Mouse (Mus musculus) MEL (cell line): Measurements from ENCODE around the gene Xylt2. TPM values are rescaled to one million over a fixed set of nuclear protein-coding genes. Genes with fewer than 3 reads are reported as not detected.

Experiments used
- DNase-seq: peaks from one replicate; pipeline ENCODE4 v3.0.0; 2011; ENCODE audit warnings: low read depth, low spot score
- H3K27ac ChIP-seq: 2 replicates; pipeline ENCODE4 v1.5.1; 2012; ENCODE audit warnings: low read depth, mild to moderate bottlenecking, control low read depth, low read length, moderate library complexity; ENCODE audit not compliant: control insufficient read depth
- H3K27me3 ChIP-seq, 2 experiments: fragments of 150-350 bp in 1 of 2; sonication (generic) in 1 of 2; 2 replicates each; pipeline ENCODE4 v1.6.1; 2012; ENCODE audit warnings: low read length in 2 of 2, mild to moderate bottlenecking in 2 of 2, improper control_type of control experiment in 1 of 2, moderate library complexity in 1 of 2; ENCODE audit not compliant: insufficient read depth in 2 of 2, control insufficient read depth in 1 of 2
- H3K36me3 ChIP-seq, 2 experiments: 2 replicates each; pipeline ENCODE4 v1.6.1; 2012 to 2014; ENCODE audit warnings: low read length in 2 of 2, improper control_type of control experiment in 1 of 2, inconsistent platforms in 1 of 2, mild to moderate bottlenecking in 1 of 2; ENCODE audit not compliant: insufficient read depth in 2 of 2, control insufficient read depth in 1 of 2
- H3K4me1 ChIP-seq, 2 experiments: fragments of 150-350 bp in 1 of 2; sonication (generic) in 1 of 2; 2 replicates each; pipeline ENCODE4 v1.6.1; 2012; ENCODE audit warnings: low read length in 2 of 2, improper control_type of control experiment in 1 of 2, mild to moderate bottlenecking in 1 of 2; ENCODE audit not compliant: insufficient read depth in 2 of 2, control insufficient read depth in 1 of 2
- H3K4me3 ChIP-seq, 2 experiments: fragments of 150-350 bp in 1 of 2; sonication (generic) in 1 of 2; 2 replicates each; pipeline ENCODE4 v1.5.1; 2012; ENCODE audit warnings: low read depth in 2 of 2, low read length in 2 of 2, mild to moderate bottlenecking in 2 of 2, moderate library complexity in 2 of 2, control low read depth in 1 of 2, improper control_type of control experiment in 1 of 2; ENCODE audit not compliant: control insufficient read depth in 1 of 2, insufficient read depth in 1 of 2
- H3K79me2 ChIP-seq: 2 replicates; pipeline ENCODE4 v1.6.1; 2012; ENCODE audit warnings: mild to moderate bottlenecking, low read length, moderate library complexity; ENCODE audit not compliant: control insufficient read depth, poor library complexity, insufficient read depth
- H3K9ac ChIP-seq: 2 replicates; pipeline ENCODE4 v1.6.1; 2012; ENCODE audit warnings: low read depth, mild to moderate bottlenecking, control low read depth, low read length, moderate library complexity; ENCODE audit not compliant: control insufficient read depth, poor library complexity, severe bottlenecking
- H3K9me3 ChIP-seq: fragments of 150-350 bp; sonication (generic); replicated peaks from 2 replicates; pipeline ENCODE4 v1.6.1; 2012; ENCODE audit warnings: mild to moderate bottlenecking, low read length, improper control_type of control experiment, moderate library complexity; ENCODE audit not compliant: insufficient read depth
- BHLHE40 ChIP-seq: IDR thresholded peaks from 2 replicates; pipeline ENCODE4 v1.6.1; 2012; ENCODE audit warnings: low read depth, mild to moderate bottlenecking, inconsistent platforms, low read length, improper control_type of control experiment, borderline replicate concordance
- CHD1 ChIP-seq: IDR thresholded peaks from 2 replicates; pipeline ENCODE4 v1.6.1; 2012; ENCODE audit warnings: low read depth, mild to moderate bottlenecking, inconsistent platforms, low read length, improper control_type of control experiment
- EP300 ChIP-seq, 2 experiments: IDR thresholded peaks; 2 replicates each; pipeline ENCODE4 v1.6.1; 2011; ENCODE audit warnings: improper control_type of control experiment in 2 of 2, low read length in 2 of 2, low read depth in 1 of 2, mild to moderate bottlenecking in 1 of 2
- ETS1 ChIP-seq: IDR thresholded peaks from 2 replicates; pipeline ENCODE4 v1.6.1; 2012; ENCODE audit warnings: low read depth, mild to moderate bottlenecking, inconsistent platforms, low read length, improper control_type of control experiment, moderate library complexity
- GABPA ChIP-seq: IDR thresholded peaks from 2 replicates; pipeline ENCODE4 v1.6.1; 2012; ENCODE audit warnings: low read depth, mild to moderate bottlenecking, inconsistent platforms, low read length, improper control_type of control experiment, moderate library complexity
- GATA1 ChIP-seq: IDR thresholded peaks from 2 replicates; pipeline ENCODE4 v1.6.1; 2011; ENCODE audit warnings: low read depth, low read length, improper control_type of control experiment
- JUND ChIP-seq: IDR thresholded peaks from 2 replicates; pipeline ENCODE4 v1.6.1; 2011; ENCODE audit warnings: low read depth, mild to moderate bottlenecking, improper control_type of control experiment, low read length
- MAX ChIP-seq: IDR thresholded peaks from 2 replicates; pipeline ENCODE4 v1.6.1; 2011; ENCODE audit warnings: low read length, improper control_type of control experiment
- MAZ ChIP-seq: IDR thresholded peaks from 2 replicates; pipeline ENCODE4 v1.6.1; 2012; ENCODE audit warnings: low read depth, mild to moderate bottlenecking, inconsistent platforms, low read length, improper control_type of control experiment
- MEF2A ChIP-seq: IDR thresholded peaks from 2 replicates; pipeline ENCODE4 v1.6.1; 2014; ENCODE audit warnings: low read depth, mild to moderate bottlenecking, inconsistent platforms, low read length, improper control_type of control experiment; ENCODE audit not compliant: poor library complexity, insufficient replicate concordance, severe bottlenecking; ENCODE audit errors: extremely low read depth
- MYC ChIP-seq: IDR thresholded peaks from 2 replicates; pipeline ENCODE4 v1.6.1; 2011; ENCODE audit warnings: low read depth, mild to moderate bottlenecking, low read length, improper control_type of control experiment, moderate library complexity
- NELFE ChIP-seq: IDR thresholded peaks from 2 replicates; pipeline ENCODE4 v1.6.1; 2011; ENCODE audit warnings: low read depth, low read length, improper control_type of control experiment
- NRF1 ChIP-seq: IDR thresholded peaks from 2 replicates; pipeline ENCODE4 v1.6.1; 2014; ENCODE audit warnings: low read depth, mild to moderate bottlenecking, inconsistent platforms, low read length, improper control_type of control experiment, moderate library complexity; ENCODE audit not compliant: poor library complexity, insufficient read depth, severe bottlenecking
- POLR2AphosphoS5 ChIP-seq: IDR thresholded peaks from 2 replicates; pipeline ENCODE4 v1.6.1; 2012; ENCODE audit warnings: low read depth, borderline replicate concordance, mild to moderate bottlenecking, inconsistent platforms, low read length, moderate library complexity, mixed read lengths
- RAD21 ChIP-seq: IDR thresholded peaks from 2 replicates; pipeline ENCODE4 v1.6.1; 2011; ENCODE audit warnings: mild to moderate bottlenecking, low read depth, low read length, improper control_type of control experiment
- RCOR1 ChIP-seq: IDR thresholded peaks from 2 replicates; pipeline ENCODE4 v1.6.1; 2012; ENCODE audit warnings: low read depth, mild to moderate bottlenecking, inconsistent platforms, low read length, improper control_type of control experiment
- SIN3A ChIP-seq: IDR thresholded peaks from 2 replicates; pipeline ENCODE4 v1.6.1; 2012; ENCODE audit warnings: low read length, improper control_type of control experiment, inconsistent platforms
- TAL1 ChIP-seq: IDR thresholded peaks from 2 replicates; pipeline ENCODE4 v1.6.1; 2012; ENCODE audit warnings: mild to moderate bottlenecking, inconsistent platforms, low read length, moderate library complexity, mixed read lengths
- TBP ChIP-seq: IDR thresholded peaks from 2 replicates; pipeline ENCODE4 v1.8.0; 2011; ENCODE audit warnings: low read depth, low read length, improper control_type of control experiment
- UBTF ChIP-seq: IDR thresholded peaks from 2 replicates; pipeline ENCODE4 v1.6.1; 2012; ENCODE audit warnings: low read depth, mild to moderate bottlenecking, inconsistent platforms, low read length, improper control_type of control experiment, moderate library complexity, borderline replicate concordance; ENCODE audit not compliant: insufficient read depth
- USF2 ChIP-seq, 2 experiments: IDR thresholded peaks; 2 replicates each; pipeline ENCODE4 v1.6.1; 2011 to 2012; ENCODE audit warnings: improper control_type of control experiment in 2 of 2, low read length in 2 of 2, borderline replicate concordance in 1 of 2, inconsistent platforms in 1 of 2, low read depth in 1 of 2, mild to moderate bottlenecking in 1 of 2; ENCODE audit not compliant: insufficient read depth in 1 of 2
- ZKSCAN1 ChIP-seq: IDR thresholded peaks from 2 replicates; pipeline ENCODE4 v1.6.1; 2012; ENCODE audit warnings: low read depth, mild to moderate bottlenecking, inconsistent platforms, low read length, improper control_type of control experiment, moderate library complexity
- polyA plus RNA-seq, 2 experiments: library from polyadenylated mRNA; stranded (reverse) in 1 of 2; unstranded in 1 of 2; fragments of >175 nt in 1 of 2; fragments of >200 nt in 1 of 2; gene quantifications; 2 replicates each; pipeline versions ENCODE4 v1.2.1 to v1.2.4; 2012; ENCODE audit warnings: low replicate concordance in 2 of 2, low read depth in 1 of 2; ENCODE audit not compliant: insufficient read length in 2 of 2, insufficient read depth in 1 of 2, missing spikeins in 1 of 2
- total RNA-seq: library from RNA; depleted of rRNA; stranded (reverse); fragments of 300-350 nt; gene quantifications from 2 replicates; pipeline ENCODE4 v1.2.3, GENCODE M21; 2012

Xylt2 gene
- total and polyA plus RNA-seq, 3 experiments, result 10.1 to 12.4 TPM; not detected in 1

DNA sequence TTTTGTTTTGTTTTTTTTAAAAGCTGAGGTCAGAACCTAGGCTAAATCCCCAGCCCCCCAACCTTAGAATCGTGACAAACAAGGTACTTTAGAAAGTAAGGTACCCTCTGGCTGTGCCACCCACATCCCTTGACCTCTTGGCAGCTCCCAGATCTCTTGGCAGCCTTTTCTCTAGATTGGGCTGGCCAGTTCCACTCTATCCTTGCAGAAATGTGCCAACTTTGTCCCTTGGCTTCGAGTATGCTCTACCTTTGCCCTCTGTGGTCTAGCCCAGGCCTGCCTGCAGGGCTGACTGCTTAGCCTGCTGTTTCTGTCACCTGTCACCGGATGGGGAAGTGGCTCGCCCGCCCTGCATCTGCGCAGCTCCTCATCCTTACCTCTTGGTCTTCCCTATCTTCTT is 12.0 kb downstream of the Xylt2 start:
- Histone ChIP-seq H3K4me3 (no peak overlapping the region), H3K36me3 (peaks cover 0 to 2% of the 10 kb centered on the region in 2 experiments; a peak in 1 of 4 replicates), H3K9ac (no peak overlapping the region), H3K9me3 (no peaks in the 10 kb centered on the region), H3K27ac (no peak overlapping the region), H3K4me1 (no peaks in the 10 kb centered on the region), H3K27me3 (no peaks in the 10 kb centered on the region), H3K79me2 (no peaks in the 10 kb centered on the region)
- TF ChIP-seq MAX (no peak), GABPA (no peak), SIN3A (no peak), BHLHE40 (no peak), NELFE (no peak), TBP (no peak), UBTF (no peak), NRF1 (no peak), ETS1 (no peak), MAZ (no peak), RCOR1 (no peak), ZKSCAN1 (no peak)
- DNase-seq, result no peak

DNA sequence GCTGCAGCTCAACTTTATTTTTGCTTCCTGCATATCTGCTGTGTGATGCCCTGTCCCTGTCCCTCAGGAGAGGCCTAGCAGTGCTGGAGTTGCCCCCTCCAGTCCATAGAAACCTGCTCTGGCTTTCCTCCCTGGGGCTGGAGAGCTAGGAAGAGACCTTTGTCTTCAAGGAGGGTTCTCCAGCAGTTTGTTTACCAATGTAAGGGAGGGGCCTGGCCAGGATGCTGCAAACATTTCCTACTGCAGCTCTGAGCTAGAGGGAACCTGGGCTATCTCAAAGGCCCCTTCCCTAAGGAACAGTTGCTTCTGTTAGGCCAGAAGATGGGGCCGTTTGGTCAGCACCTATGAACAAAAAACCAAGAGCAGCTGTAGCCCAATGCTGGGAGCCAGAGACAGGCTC is 16.0 kb downstream of the Xylt2 start:
- peaks cover 0 to 4% of the 10 kb centered on the region in 2 experiments; a peak in 1 of 4 replicates for H3K36me3 ChIP-seq
- no peaks in the 10 kb centered on the region for H3K27me3 ChIP-seq
- no peak for TF ChIP-seq RAD21
- no peak overlapping the region for H3K27ac ChIP-seq
- H3K4me3 ChIP-seq, result no peak overlapping the region
- H3K9me3 ChIP-seq, result no peaks in the 10 kb centered on the region
- H3K4me1 ChIP-seq, result no peaks in the 10 kb centered on the region
- H3K9ac ChIP-seq, result no peak overlapping the region
- DNase-seq, result no peak
- no peaks in the 10 kb centered on the region for H3K79me2 ChIP-seq

GRCm38 (mm10) chr11:94653663-94654436 is 23.5 kb downstream of the Xylt2 start, which contains the start of the genes Mrpl27 and Eme1:
Mrpl27 (plus strand) TSS chr11:94653767.
Eme1 (minus strand) TSS chr11:94653964.
- DNase-seq, result peak; percentile 92
- Histone ChIP-seq H3K4me3 (peak within 1 kb of the TSS; percentile 85 to 87), H3K27me3 (no peaks in the 10 kb centered on the region), H3K27ac (peak within 1 kb of the TSS; percentile 87), H3K79me2 (peaks cover 28% of the 10 kb centered on the region), H3K4me1 (peaks cover 6 to 8% of the 10 kb centered on the region in 2 experiments; a peak in 3 of 4 replicates), H3K9ac (peak within 1 kb of the TSS; percentile 91), H3K36me3 (peaks cover 3 to 17% of the 10 kb centered on the region in 2 experiments; a peak in 2 of 4 replicates), H3K9me3 (no peaks in the 10 kb centered on the region)
- TF ChIP-seq GATA1 (no peak), JUND (no peak), CHD1 (0 out of 2 replicates have a peak, but pooled peaks have one; percentile 6), BHLHE40 (peak; percentile 91; the same call in 1 of the 2 replicates), MAX (peak; percentile 90), NELFE (peak; percentile 91), MYC (no peak), TBP (peak; percentile 86), MEF2A (no peak), USF2 (IDR thresholded peaks at IDR 0.05; ENCODE audit: borderline replicate concordance in 1 of 2, insufficient read depth in 1 of 2, low read depth in 1 of 2, low read length in 2 of 2) (peak; percentile 93 to 95), EP300 (IDR thresholded peaks at IDR 0.05; ENCODE audit: low read depth in 1 of 2, low read length in 2 of 2) (no peak; a peak in 1 of 4 replicates), POLR2AphosphoS5 (no peak), TAL1 (no peak), GABPA (no peak), UBTF (no peak)
